Mouse (Mus musculus) subcutaneous adipose tissue, adult 2 months (tissue): ENCODE data around the gene Synj1. TPM values are rescaled to one million over a fixed set of nuclear protein-coding genes. Genes with fewer than 3 reads are reported as not detected.

Experiments
- polyA plus RNA-seq: library from polyadenylated mRNA; depleted of rRNA; stranded (reverse); fragments of >200 nt; gene quantifications from 2 replicates; pipeline ENCODE4 v1.2.3, GENCODE M21; 2012; ENCODE audit warnings: low replicate concordance; rRNA removed

Gene Synj1
- 25.3 and 30.1 TPM in 2 replicates for polyA plus RNA-seq

GRCm38 (mm10) chr16:91011021-91011683 lies at the start of gene Synj1:
TSS of gene Synj1 (minus strand) at chr16:91011308.

GRCm38 (mm10) chr16:91044270-91045182 lies 33.4 kb upstream of the Synj1 start, which contains the start of gene Paxbp1:
TSS of gene Paxbp1 (minus strand) at chr16:91044543.

GRCm38 (mm10) chr16:90934687-90935328 lies 76.3 kb downstream of the Synj1 start, which contains the start of gene Cfap298:
TSS of gene Cfap298 (minus strand) at chr16:90935114.

Other genes starting within 250 kb of the Synj1 start
- 5.4 and 10.4 TPM in 2 replicates for gene Urb1, start 200.9 kb downstream of the Synj1 start, polyA plus RNA-seq
- 1.5 and 10.4 TPM in 2 replicates for gene Eva1c, start 184.6 kb downstream of the Synj1 start, polyA plus RNA-seq
- gene Cfap298, start 76.2 kb downstream of the Synj1 start, polyA plus RNA-seq, result 8.3 and 14.3 TPM in 2 replicates
- 19.1 and 31.0 TPM in 2 replicates for gene Paxbp1, start 33.2 kb upstream of the Synj1 start, polyA plus RNA-seq
- gene 4932438H23Rik, start 83.8 kb upstream of the Synj1 start, polyA plus RNA-seq, result 0.39 and 1.7 TPM in 2 replicates
- gene Olig2, start 214.1 kb upstream of the Synj1 start, polyA plus RNA-seq, result not detected in 2 replicates